Mouse (Mus musculus): ENCODE measurements around the gene Fhl3. TPM values are rescaled to one million over a fixed set of nuclear protein-coding genes. Genes with fewer than 3 reads are reported as not detected.
"Not testable (repeated sequence)": the region's sequence is repeated elsewhere in the genome, so short reads cannot be mapped to it uniquely, and the experiment has no call there.

Gene Fhl3
- polyA plus RNA-seq, 1 experiment from 2014 or later, result 2.5 TPM

GRCm38 (mm10) chr4:124704797-124705474 is 4.4 kb downstream of the Fhl3 start:
- Histone ChIP-seq H3K4me2 (ENCODE audit: low read depth, low read length) (peak overlapping the region; percentile 15; the same call in 1 of the 2 replicates), H3K36me3 (ENCODE audit: control insufficient read depth, insufficient read depth) (no peaks in the 10 kb centered on the region; the same call in 1 of the 2 replicates), H3K27me3 (ENCODE audit: control insufficient read depth, insufficient read depth, low read depth, low read length) (peaks cover 15% of the 10 kb centered on the region), H3K9ac (ENCODE audit: low read depth, low read length) (no peak overlapping the region; the same call in 1 of the 2 replicates), H3K4me1 (ENCODE audit: control insufficient read depth, low read depth, low read length) (peaks cover 47% of the 10 kb centered on the region), H3K9me3 (replicated peaks; ENCODE audit: control insufficient read depth, low read length) (no peaks in the 10 kb centered on the region), H3K4me3 (ENCODE audit: low read depth, low read length) (no peak overlapping the region), H3K27ac (ENCODE audit: low read length) (peak overlapping the region; percentile 50)
- 18% methylated on average over 11 of the region's 11 CpGs for WGBS (ENCODE audit: insufficient replicate concordance)
- no peak for ATAC-seq (ENCODE audit: low read depth)

GRCm38 (mm10) chr4:124705661-124706269 is 5.3 kb downstream of the Fhl3 start:
- no peaks in the 10 kb centered on the region; the same call in 1 of the 2 replicates for H3K36me3 ChIP-seq (ENCODE audit: control insufficient read depth, insufficient read depth)
- no peak for ATAC-seq (ENCODE audit: low read depth)
- H3K9me3 ChIP-seq (replicated peaks; ENCODE audit: control insufficient read depth, low read length), result no peaks in the 10 kb centered on the region
- H3K9ac ChIP-seq (ENCODE audit: low read depth, low read length), result no peak overlapping the region
- WGBS (ENCODE audit: insufficient replicate concordance), result 73% methylated on average over 23 of the region's 23 CpGs
- H3K27ac ChIP-seq (ENCODE audit: low read length), result peak overlapping the region; percentile 50
- peaks cover 50% of the 10 kb centered on the region for H3K4me1 ChIP-seq (ENCODE audit: control insufficient read depth, low read depth, low read length)
- H3K4me2 ChIP-seq (ENCODE audit: low read depth, low read length), result no peak overlapping the region
- H3K4me3 ChIP-seq (ENCODE audit: low read depth, low read length), result no peak overlapping the region
- H3K27me3 ChIP-seq (ENCODE audit: control insufficient read depth, insufficient read depth, low read depth, low read length), result peaks cover 10% of the 10 kb centered on the region

DNA sequence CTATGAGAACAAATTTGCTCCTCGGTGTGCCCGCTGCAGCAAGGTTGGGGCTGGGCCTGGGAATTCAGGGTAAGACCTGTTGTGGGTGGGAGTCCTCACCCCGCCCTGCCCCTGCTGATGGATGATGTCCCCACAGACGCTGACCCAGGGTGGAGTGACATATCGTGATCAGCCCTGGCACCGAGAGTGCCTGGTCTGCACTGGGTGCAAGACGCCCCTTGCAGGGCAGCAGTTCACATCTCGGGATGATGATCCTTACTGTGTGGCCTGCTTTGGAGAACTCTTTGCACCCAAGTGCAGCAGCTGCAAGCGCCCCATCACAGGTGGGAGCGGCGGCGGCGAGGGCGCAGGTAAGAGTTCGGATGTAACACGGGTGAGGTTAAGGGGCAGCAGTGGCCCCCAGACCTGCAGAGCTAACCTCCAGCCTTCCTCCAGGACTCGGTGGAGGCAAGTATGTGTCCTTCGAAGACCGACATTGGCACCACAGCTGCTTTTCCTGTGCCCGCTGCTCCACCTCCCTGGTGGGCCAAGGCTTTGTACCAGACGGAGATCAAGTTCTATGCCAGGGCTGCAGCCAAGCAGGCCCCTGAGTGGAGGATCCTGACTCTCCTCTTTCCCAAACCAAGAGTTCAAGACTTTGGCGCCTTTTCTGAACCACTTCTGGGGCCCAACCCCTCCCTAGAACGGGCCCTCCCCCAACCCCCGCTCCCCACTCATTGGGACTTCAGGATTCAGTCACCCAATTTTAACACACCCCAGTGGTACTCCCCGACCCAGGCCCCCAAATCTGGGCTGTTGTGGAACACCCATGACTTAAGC is 7.1 kb downstream of the Fhl3 start:
- not testable (repeated sequence) for H3K9ac ChIP-seq (ENCODE audit: low read depth, low read length); H3K4me2 ChIP-seq (ENCODE audit: low read depth, low read length); H3K4me3 ChIP-seq (ENCODE audit: low read depth, low read length); H3K27me3 ChIP-seq (ENCODE audit: control insufficient read depth, insufficient read depth, low read depth, low read length); ATAC-seq (ENCODE audit: low read depth); H3K36me3 ChIP-seq (ENCODE audit: control insufficient read depth, insufficient read depth); H3K9me3 ChIP-seq (replicated peaks; ENCODE audit: control insufficient read depth, low read length); H3K27ac ChIP-seq (ENCODE audit: low read length)
- H3K4me1 ChIP-seq (ENCODE audit: control insufficient read depth, low read depth, low read length), result peaks cover 52% of the 10 kb centered on the region
- WGBS (ENCODE audit: insufficient replicate concordance), result 74% methylated on average over 25 of the region's 25 CpGs

DNA sequence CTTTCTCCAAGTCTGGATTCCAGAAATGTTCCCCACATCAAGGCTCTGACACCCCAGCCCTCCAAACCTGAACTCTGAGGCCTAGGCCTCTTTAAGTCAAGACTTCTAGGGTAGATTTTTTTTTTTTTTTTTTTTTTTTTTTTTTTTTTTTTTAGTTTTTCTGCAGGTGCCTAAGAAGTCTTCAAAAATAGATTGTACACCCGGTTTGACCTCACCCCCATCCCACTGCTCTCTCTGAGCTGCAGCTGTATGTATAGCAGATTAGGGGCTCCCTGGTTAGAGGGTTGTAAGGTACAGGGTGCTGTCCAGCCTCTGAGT is 7.7 kb downstream of the Fhl3 start:
- H3K4me2 ChIP-seq (ENCODE audit: low read depth, low read length), result peak overlapping the region; percentile 84
- peak overlapping the region; percentile 90 for H3K27ac ChIP-seq (ENCODE audit: low read length)
- not testable (repeated sequence) for H3K4me3 ChIP-seq (ENCODE audit: low read depth, low read length); ATAC-seq (ENCODE audit: low read depth); H3K27me3 ChIP-seq (ENCODE audit: control insufficient read depth, insufficient read depth, low read depth, low read length); H3K36me3 ChIP-seq (ENCODE audit: control insufficient read depth, insufficient read depth); H3K9me3 ChIP-seq (replicated peaks; ENCODE audit: control insufficient read depth, low read length)
- peaks cover 57% of the 10 kb centered on the region for H3K4me1 ChIP-seq (ENCODE audit: control insufficient read depth, low read depth, low read length)
- H3K9ac ChIP-seq (ENCODE audit: low read depth, low read length), result peak overlapping the region; percentile 61; the same call in 1 of the 2 replicates
- WGBS (ENCODE audit: insufficient replicate concordance), result 14% methylated on average over 1 of the region's 1 CpGs

- peak overlapping the region; percentile 60 for H3K4me3 ChIP-seq (ENCODE audit: low read depth, low read length)
- ATAC-seq (ENCODE audit: low read depth), result peak; percentile 80
- peak overlapping the region; percentile 84 for H3K4me2 ChIP-seq (ENCODE audit: low read depth, low read length)
- 2% methylated on average over 41 of the region's 41 CpGs for WGBS (ENCODE audit: insufficient replicate concordance)
- peak overlapping the region; percentile 61 for H3K9ac ChIP-seq (ENCODE audit: low read depth, low read length)
- no peaks in the 10 kb centered on the region; the same call in 1 of the 2 replicates for H3K36me3 ChIP-seq (ENCODE audit: control insufficient read depth, insufficient read depth)
- peak overlapping the region; percentile 90 for H3K27ac ChIP-seq (ENCODE audit: low read length)
- no peaks in the 10 kb centered on the region for H3K27me3 ChIP-seq (ENCODE audit: control insufficient read depth, insufficient read depth, low read depth, low read length)
- H3K4me1 ChIP-seq (ENCODE audit: control insufficient read depth, low read depth, low read length), result peaks cover 56% of the 10 kb centered on the region
- H3K9me3 ChIP-seq (replicated peaks; ENCODE audit: control insufficient read depth, low read length), result no peaks in the 10 kb centered on the region
Measured at GRCm38 (mm10) chr4:124708518-124709477, 8.3 kb downstream of the Fhl3 start.

GRCm38 (mm10) chr4:124709961-124710446 is 9.5 kb downstream of the Fhl3 start:
- peak overlapping the region; percentile 84 for H3K4me2 ChIP-seq (ENCODE audit: low read depth, low read length)
- peak; percentile 25; the same call in 1 of the 2 replicates for ATAC-seq (ENCODE audit: low read depth)
- H3K27me3 ChIP-seq (ENCODE audit: control insufficient read depth, insufficient read depth, low read depth, low read length), result no peaks in the 10 kb centered on the region
- no peaks in the 10 kb centered on the region for H3K9me3 ChIP-seq (replicated peaks; ENCODE audit: control insufficient read depth, low read length)
- peak overlapping the region; percentile 49 for H3K9ac ChIP-seq (ENCODE audit: low read depth, low read length)
- H3K36me3 ChIP-seq (ENCODE audit: control insufficient read depth, insufficient read depth), result no peaks in the 10 kb centered on the region; the same call in 1 of the 2 replicates
- peaks cover 48% of the 10 kb centered on the region for H3K4me1 ChIP-seq (ENCODE audit: control insufficient read depth, low read depth, low read length)
- H3K4me3 ChIP-seq (ENCODE audit: low read depth, low read length), result peak overlapping the region; percentile 42
- WGBS (ENCODE audit: insufficient replicate concordance), result 4% methylated on average over 18 of the region's 18 CpGs
- peak overlapping the region; percentile 90 for H3K27ac ChIP-seq (ENCODE audit: low read length)

GRCm38 (mm10) chr4:124710776-124711291 is 10.3 kb downstream of the Fhl3 start:
- ATAC-seq (ENCODE audit: low read depth), result no peak
- Histone ChIP-seq H3K27ac (ENCODE audit: low read length) (peak overlapping the region; percentile 90; the same call in 1 of the 2 replicates), H3K9me3 (replicated peaks; ENCODE audit: control insufficient read depth, low read length) (no peaks in the 10 kb centered on the region), H3K4me3 (ENCODE audit: low read depth, low read length) (no peak overlapping the region), H3K4me1 (ENCODE audit: control insufficient read depth, low read depth, low read length) (peaks cover 48% of the 10 kb centered on the region), H3K36me3 (ENCODE audit: control insufficient read depth, insufficient read depth) (no peaks in the 10 kb centered on the region; the same call in 1 of the 2 replicates), H3K27me3 (ENCODE audit: control insufficient read depth, insufficient read depth, low read depth, low read length) (no peaks in the 10 kb centered on the region), H3K9ac (ENCODE audit: low read depth, low read length) (no peak overlapping the region), H3K4me2 (ENCODE audit: low read depth, low read length) (peak overlapping the region; percentile 84)
- WGBS (ENCODE audit: insufficient replicate concordance), result 5% methylated on average over 5 of the region's 5 CpGs

DNA sequence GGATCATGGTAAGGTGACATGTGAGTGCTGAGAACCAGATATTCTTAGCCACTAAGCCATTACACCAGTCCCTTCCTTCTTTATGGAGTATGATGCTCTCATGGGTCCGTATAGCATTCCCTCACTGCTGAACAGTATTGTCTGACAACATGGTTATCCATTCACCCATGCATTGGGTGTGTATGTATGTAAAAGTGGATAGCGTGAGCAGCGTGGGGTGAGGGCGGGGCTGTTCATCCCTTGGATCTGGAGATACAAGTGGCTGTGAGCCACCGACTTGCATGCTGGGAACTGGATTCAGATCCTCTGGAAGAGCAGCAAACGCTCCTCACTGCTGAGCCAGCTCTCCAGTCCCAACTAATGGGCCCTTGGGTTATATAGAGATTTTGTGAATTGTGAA is 12.1 kb downstream of the Fhl3 start:
- Histone ChIP-seq H3K36me3 (ENCODE audit: control insufficient read depth, insufficient read depth) (peaks cover 4% of the 10 kb centered on the region; the same call in 1 of the 2 replicates), H3K9me3 (replicated peaks; ENCODE audit: control insufficient read depth, low read length) (no peaks in the 10 kb centered on the region), H3K9ac (ENCODE audit: low read depth, low read length) (no peak overlapping the region), H3K4me1 (ENCODE audit: control insufficient read depth, low read depth, low read length) (peaks cover 49% of the 10 kb centered on the region), H3K4me3 (ENCODE audit: low read depth, low read length) (no peak overlapping the region), H3K27ac (ENCODE audit: low read length) (peak overlapping the region; percentile 69), H3K4me2 (ENCODE audit: low read depth, low read length) (0 out of 2 replicates have a peak overlapping the region, but pooled peaks have one; percentile 2), H3K27me3 (ENCODE audit: control insufficient read depth, insufficient read depth, low read depth, low read length) (no peaks in the 10 kb centered on the region)
- ATAC-seq (ENCODE audit: low read depth), result peak; percentile 66
- WGBS (ENCODE audit: insufficient replicate concordance), result 48% methylated on average over 6 of the region's 6 CpGs
